Mouse (Mus musculus) limb, embryonic 12.5 days (tissue): Measurements from ENCODE around the gene Fth1. TPM values are rescaled to one million over a fixed set of nuclear protein-coding genes. Genes with fewer than 3 reads are reported as not detected.

Experiments
- ATAC-seq: fragments of 200-750 bp; cut with Nextera tagmentation; 2 replicates; pipeline ENCODE4 v1.8.0; 2017; ENCODE audit warnings: low read depth, moderate TSS enrichment; ENCODE audit not compliant: insufficient number of reproducible peaks, insufficient read depth, low FRiP score, low TSS enrichment
- H3K27ac ChIP-seq: fragments of 300-500 bp; sonication (generic); 2 replicates; pipeline ENCODE4 v1.5.1; 2016; ENCODE audit warnings: mild to moderate bottlenecking, moderate library complexity
- H3K27me3 ChIP-seq: fragments of 300-500 bp; sonication (generic); 2 replicates; pipeline ENCODE4 v1.6.1; 2016; ENCODE audit warnings: mild to moderate bottlenecking, moderate library complexity
- H3K36me3 ChIP-seq: fragments of 300-500 bp; sonication (generic); 2 replicates; pipeline ENCODE4 v1.6.1; 2016; ENCODE audit warnings: mild to moderate bottlenecking, moderate library complexity
- H3K4me1 ChIP-seq: fragments of 300-500 bp; sonication (generic); replicated peaks from 2 replicates; pipeline ENCODE4 v1.6.1; 2016
- H3K4me2 ChIP-seq: fragments of 300-500 bp; sonication (generic); 2 replicates; pipeline ENCODE4 v1.6.1; 2016; ENCODE audit warnings: mild to moderate bottlenecking, moderate library complexity
- H3K4me3 ChIP-seq: fragments of 300-500 bp; sonication (generic); replicated peaks from 2 replicates; pipeline ENCODE4 v1.5.1; 2016; ENCODE audit warnings: mild to moderate bottlenecking
- H3K9ac ChIP-seq: fragments of 300-500 bp; sonication (generic); replicated peaks from 2 replicates; pipeline ENCODE4 v1.6.1; 2016; ENCODE audit warnings: mild to moderate bottlenecking, moderate library complexity
- H3K9me3 ChIP-seq: fragments of 300-500 bp; sonication (generic); 2 replicates; pipeline ENCODE4 v1.6.1; 2016; ENCODE audit warnings: mild to moderate bottlenecking, moderate library complexity
- WGBS: fragments of 180-500 bp; shearing (Covaris S2); methylation state at CpG from one replicate; pipeline ENCODE4 v1.1.7; 2016; 5-methylcytosine and 5-hydroxymethylcytosine counted together
- polyA plus RNA-seq: library from polyadenylated mRNA; unstranded; fragments of >200 nt; fragmentation: Nextera tagmentation; extraction: Ambion mirVana; gene quantifications from 2 replicates; pipeline ENCODE4 v1.2.1, GENCODE M21; 2016

The Fth1 gene
- polyA plus RNA-seq, 1 experiment from 2014 or later = 1,385 TPM

DNA sequence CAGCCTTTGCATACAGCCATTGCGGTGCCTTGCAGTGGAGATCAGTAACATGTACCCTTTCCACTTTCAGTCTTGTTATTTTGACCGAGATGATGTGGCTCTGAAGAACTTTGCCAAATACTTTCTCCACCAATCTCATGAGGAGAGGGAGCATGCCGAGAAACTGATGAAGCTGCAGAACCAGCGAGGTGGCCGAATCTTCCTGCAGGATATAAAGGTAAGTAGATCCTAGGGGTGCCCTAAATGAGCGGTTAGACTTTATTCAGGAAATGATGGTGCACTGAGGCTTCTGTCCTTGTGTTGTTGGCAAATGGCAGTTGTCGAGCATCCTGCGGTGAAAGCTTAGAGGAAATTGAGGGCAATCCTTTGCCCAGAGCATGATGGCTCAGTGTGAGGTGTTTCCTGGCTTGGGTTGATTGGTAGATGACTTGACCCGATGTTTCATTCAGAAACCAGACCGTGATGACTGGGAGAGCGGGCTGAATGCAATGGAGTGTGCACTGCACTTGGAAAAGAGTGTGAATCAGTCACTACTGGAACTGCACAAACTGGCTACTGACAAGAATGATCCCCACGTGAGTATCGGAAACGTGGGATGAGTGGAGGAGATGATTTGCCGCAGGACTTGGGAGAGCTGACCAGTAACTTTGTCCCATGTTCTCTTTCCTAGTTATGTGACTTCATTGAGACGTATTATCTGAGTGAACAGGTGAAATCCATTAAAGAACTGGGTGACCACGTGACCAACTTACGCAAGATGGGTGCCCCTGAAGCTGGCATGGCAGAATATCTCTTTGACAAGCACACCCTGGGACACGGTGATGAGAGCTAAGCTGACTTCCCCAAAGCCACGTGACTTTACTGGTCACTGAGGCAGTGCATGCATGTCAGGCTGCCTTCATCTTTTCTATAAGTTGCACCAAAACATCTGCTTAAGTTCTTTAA lies 4.0 kb downstream of the Fth1 start:
- WGBS = 90% methylated on average over 20 of the region's 20 CpGs
- no peak overlapping the region for H3K9ac ChIP-seq
- H3K27me3 ChIP-seq = no peaks in the 10 kb centered on the region
- ATAC-seq = no peak
- H3K9me3 ChIP-seq = no peaks in the 10 kb centered on the region
- peak overlapping the region; percentile 70 for H3K4me2 ChIP-seq
- H3K4me1 ChIP-seq = peaks cover 24% of the 10 kb centered on the region
- no peak overlapping the region for H3K27ac ChIP-seq
- peak overlapping the region; percentile 93 for H3K4me3 ChIP-seq
- H3K36me3 ChIP-seq = peaks cover 29% of the 10 kb centered on the region

GRCm38 (mm10) chr19:9985190-9985899 lies 4.9 kb downstream of the Fth1 start:
- no peaks in the 10 kb centered on the region for H3K9me3 ChIP-seq
- no peak overlapping the region for H3K27ac ChIP-seq
- no peak overlapping the region for H3K4me3 ChIP-seq
- no peak for ATAC-seq
- H3K4me2 ChIP-seq = no peak overlapping the region
- peaks cover 24% of the 10 kb centered on the region for H3K4me1 ChIP-seq
- no peaks in the 10 kb centered on the region for H3K27me3 ChIP-seq
- H3K36me3 ChIP-seq = peaks cover 29% of the 10 kb centered on the region
- WGBS = 85% methylated on average over 6 of the region's 6 CpGs
- H3K9ac ChIP-seq = no peak overlapping the region

- H3K9me3 ChIP-seq = no peaks in the 10 kb centered on the region
- no peaks in the 10 kb centered on the region for H3K27me3 ChIP-seq
- no peak overlapping the region for H3K4me3 ChIP-seq
- H3K36me3 ChIP-seq = peaks cover 29% of the 10 kb centered on the region
- H3K9ac ChIP-seq = no peak overlapping the region
- peaks cover 24% of the 10 kb centered on the region for H3K4me1 ChIP-seq
- ATAC-seq = no peak
- WGBS = 89% methylated on average over 2 of the region's 2 CpGs
- no peak overlapping the region for H3K27ac ChIP-seq
- H3K4me2 ChIP-seq = no peak overlapping the region
Measured at GRCm38 (mm10) chr19:9985900-9986421, 5.6 kb downstream of the Fth1 start.

GRCm38 (mm10) chr19:9987192-9987591 lies 6.8 kb downstream of the Fth1 start:
- Histone ChIP-seq H3K4me3 (no peak overlapping the region), H3K4me2 (no peak overlapping the region), H3K9ac (0 out of 2 replicates have a peak overlapping the region, but pooled peaks have one; percentile 27), H3K27ac (peak overlapping the region; percentile 72; the same call in 1 of the 2 replicates), H3K4me1 (peaks cover 24% of the 10 kb centered on the region), H3K36me3 (peaks cover 29% of the 10 kb centered on the region), H3K27me3 (no peaks in the 10 kb centered on the region), H3K9me3 (no peaks in the 10 kb centered on the region)
- WGBS = 20% methylated on average over 6 of the region's 6 CpGs
- no peak for ATAC-seq

- Histone ChIP-seq H3K9ac (0 out of 2 replicates have a peak overlapping the region, but pooled peaks have one; percentile 27), H3K9me3 (no peaks in the 10 kb centered on the region), H3K27ac (peak overlapping the region; percentile 72; the same call in 1 of the 2 replicates)
Measured at GRCm38 (mm10) chr19:9987593-9987992, 7.2 kb downstream of the Fth1 start.

GRCm38 (mm10) chr19:9989171-9989883 lies 8.9 kb downstream of the Fth1 start:
- Histone ChIP-seq H3K4me1 (peaks cover 23% of the 10 kb centered on the region), H3K36me3 (peaks cover 22% of the 10 kb centered on the region), H3K9ac (no peak overlapping the region), H3K9me3 (no peaks in the 10 kb centered on the region), H3K27me3 (no peaks in the 10 kb centered on the region), H3K4me2 (no peak overlapping the region), H3K27ac (no peak overlapping the region), H3K4me3 (no peak overlapping the region)
- no peak for ATAC-seq
- 68% methylated on average over 17 of the region's 17 CpGs for WGBS

More at GRCm38 (mm10) chr19:9987593-9987992, 7.2 kb downstream of the Fth1 start:
- Histone ChIP-seq H3K4me3 (no peak overlapping the region), H3K4me2 (no peak overlapping the region), H3K4me1 (peaks cover 25% of the 10 kb centered on the region), H3K27me3 (no peaks in the 10 kb centered on the region), H3K36me3 (peaks cover 29% of the 10 kb centered on the region)
- ATAC-seq = no peak

- peaks cover 17% of the 10 kb centered on the region for H3K36me3 ChIP-seq
- no peak overlapping the region for H3K4me2 ChIP-seq
- no peaks in the 10 kb centered on the region for H3K27me3 ChIP-seq
- no peak overlapping the region for H3K9ac ChIP-seq
- no peak for ATAC-seq
- no peaks in the 10 kb centered on the region for H3K9me3 ChIP-seq
- H3K4me3 ChIP-seq = no peak overlapping the region
- peaks cover 23% of the 10 kb centered on the region for H3K4me1 ChIP-seq
- no peak overlapping the region for H3K27ac ChIP-seq
Measured at GRCm38 (mm10) chr19:9989884-9990256, 9.5 kb downstream of the Fth1 start.

DNA sequence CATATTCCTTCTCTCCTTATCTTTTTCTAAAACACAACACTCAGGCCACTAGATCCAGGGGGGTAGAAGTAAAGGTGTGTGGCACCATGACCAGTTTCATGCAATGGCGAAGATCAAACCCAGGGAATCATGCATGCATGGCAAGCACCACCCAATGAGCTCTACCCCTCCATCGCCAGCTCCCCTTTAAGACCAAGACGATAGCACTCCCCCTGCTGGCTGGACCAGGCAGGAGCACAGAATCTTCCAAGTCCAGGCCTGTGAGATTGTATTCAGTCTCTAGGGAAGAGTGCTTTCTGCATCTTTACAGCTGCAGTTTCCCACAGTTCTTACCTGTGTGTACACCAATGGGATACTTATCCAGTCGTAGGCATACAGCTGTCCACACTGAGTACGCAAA lies 10.9 kb downstream of the Fth1 start:
- ATAC-seq = no peak
- 21% methylated on average over 5 of the region's 5 CpGs for WGBS
- Histone ChIP-seq H3K36me3 (peaks cover 3% of the 10 kb centered on the region), H3K9me3 (no peaks in the 10 kb centered on the region), H3K4me1 (peaks cover 23% of the 10 kb centered on the region), H3K9ac (no peak overlapping the region), H3K27me3 (no peaks in the 10 kb centered on the region), H3K4me2 (no peak overlapping the region), H3K4me3 (no peak overlapping the region), H3K27ac (no peak overlapping the region)

GRCm38 (mm10) chr19:9992011-9992958 lies 11.9 kb downstream of the Fth1 start:
- peak overlapping the region; percentile 37 for H3K4me3 ChIP-seq
- peaks cover 18% of the 10 kb centered on the region for H3K4me1 ChIP-seq
- H3K9ac ChIP-seq = peak overlapping the region; percentile 34; the same call in 1 of the 2 replicates
- H3K36me3 ChIP-seq = no peaks in the 10 kb centered on the region
- no peak overlapping the region for H3K27ac ChIP-seq
- WGBS = 41% methylated on average over 26 of the region's 26 CpGs
- H3K9me3 ChIP-seq = no peaks in the 10 kb centered on the region
- H3K4me2 ChIP-seq = peak overlapping the region; percentile 59
- ATAC-seq = peak; percentile 44
- no peaks in the 10 kb centered on the region for H3K27me3 ChIP-seq

DNA sequence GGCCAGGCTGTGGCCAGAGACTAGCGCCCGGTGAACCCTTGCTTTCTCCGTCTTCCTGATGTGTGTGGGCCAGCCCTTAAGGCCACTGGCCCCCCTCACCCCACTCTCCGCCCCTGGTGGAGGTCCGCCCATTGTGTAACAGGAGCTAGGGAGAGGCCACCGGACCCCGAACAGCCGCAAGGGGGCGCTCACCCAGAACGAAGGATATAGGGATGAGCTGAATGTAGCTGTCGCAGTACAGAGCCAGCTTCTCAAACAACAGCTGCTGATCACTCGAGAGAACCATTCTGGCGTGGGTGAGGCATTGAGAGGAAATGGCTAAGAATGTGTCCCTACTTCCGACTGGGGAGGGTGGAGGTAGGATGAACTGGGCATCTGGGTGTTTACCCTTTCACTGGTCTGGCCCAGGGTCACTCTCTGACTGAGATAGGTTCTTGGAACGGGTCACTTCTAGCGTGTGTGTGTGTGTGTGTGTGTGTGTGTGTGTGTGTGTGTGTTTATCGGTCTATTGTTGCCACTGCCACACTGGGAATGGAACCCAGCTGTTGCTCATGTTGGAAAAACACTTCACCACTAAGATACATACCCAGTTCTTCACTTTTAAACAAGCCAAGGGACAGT lies 12.7 kb downstream of the Fth1 start:
- no peak overlapping the region for H3K27ac ChIP-seq
- 11% methylated on average over 17 of the region's 17 CpGs for WGBS

More for the DNA sequence above, 12.7 kb downstream of the Fth1 start:
- H3K4me1 ChIP-seq = peaks cover 9% of the 10 kb centered on the region; the same call in 1 of the 2 replicates
- no peaks in the 10 kb centered on the region for H3K9me3 ChIP-seq
- no peaks in the 10 kb centered on the region for H3K27me3 ChIP-seq
- peak overlapping the region; percentile 59 for H3K4me2 ChIP-seq
- peak overlapping the region; percentile 37 for H3K4me3 ChIP-seq
- no peaks in the 10 kb centered on the region for H3K36me3 ChIP-seq
- peak; percentile 87 for ATAC-seq
- H3K9ac ChIP-seq = peak overlapping the region; percentile 34; the same call in 1 of the 2 replicates
